Mouse (Mus musculus) MEL-GATA-1-ER (cell line): ENCODE results near the gene Nol4l.
"Not testable (repeated sequence)": the region's sequence is repeated elsewhere in the genome, so short reads cannot be mapped to it uniquely, and the experiment has no call there.

Source experiments
- DNase-seq: peaks from one replicate; pipeline ENCODE4 v3.0.0-alpha.2; 2012; ENCODE audit warnings: low read depth; ENCODE audit errors: extremely low read depth

The Nol4l gene

GRCm38 (mm10) chr2:153512416-153513323 lies 17.1 kb downstream of the Nol4l start:
- DNase-seq = no peak

GRCm38 (mm10) chr2:153511562-153511961 lies 18.2 kb downstream of the Nol4l start:
- no peak for DNase-seq

DNA sequence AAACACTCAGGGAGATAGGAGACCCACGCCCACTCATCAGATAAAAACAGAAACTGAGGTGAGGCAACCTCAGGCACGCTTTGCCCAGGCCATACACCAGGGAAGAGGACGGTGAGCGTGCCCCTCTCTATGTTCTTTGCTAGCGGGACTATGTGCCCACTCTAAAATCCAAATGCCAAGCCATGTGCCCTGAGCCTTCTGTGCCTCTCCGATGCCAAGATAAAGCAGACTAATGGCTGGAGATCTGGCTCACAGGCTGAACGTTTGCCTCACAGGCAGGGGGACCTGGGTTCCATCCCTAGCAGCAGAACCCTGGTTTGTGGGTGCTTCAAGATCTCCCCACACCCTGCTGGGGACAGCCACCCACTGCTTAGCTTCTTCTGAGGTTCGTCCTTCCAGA lies 19.6 kb downstream of the Nol4l start:
- no peak for DNase-seq

DNA sequence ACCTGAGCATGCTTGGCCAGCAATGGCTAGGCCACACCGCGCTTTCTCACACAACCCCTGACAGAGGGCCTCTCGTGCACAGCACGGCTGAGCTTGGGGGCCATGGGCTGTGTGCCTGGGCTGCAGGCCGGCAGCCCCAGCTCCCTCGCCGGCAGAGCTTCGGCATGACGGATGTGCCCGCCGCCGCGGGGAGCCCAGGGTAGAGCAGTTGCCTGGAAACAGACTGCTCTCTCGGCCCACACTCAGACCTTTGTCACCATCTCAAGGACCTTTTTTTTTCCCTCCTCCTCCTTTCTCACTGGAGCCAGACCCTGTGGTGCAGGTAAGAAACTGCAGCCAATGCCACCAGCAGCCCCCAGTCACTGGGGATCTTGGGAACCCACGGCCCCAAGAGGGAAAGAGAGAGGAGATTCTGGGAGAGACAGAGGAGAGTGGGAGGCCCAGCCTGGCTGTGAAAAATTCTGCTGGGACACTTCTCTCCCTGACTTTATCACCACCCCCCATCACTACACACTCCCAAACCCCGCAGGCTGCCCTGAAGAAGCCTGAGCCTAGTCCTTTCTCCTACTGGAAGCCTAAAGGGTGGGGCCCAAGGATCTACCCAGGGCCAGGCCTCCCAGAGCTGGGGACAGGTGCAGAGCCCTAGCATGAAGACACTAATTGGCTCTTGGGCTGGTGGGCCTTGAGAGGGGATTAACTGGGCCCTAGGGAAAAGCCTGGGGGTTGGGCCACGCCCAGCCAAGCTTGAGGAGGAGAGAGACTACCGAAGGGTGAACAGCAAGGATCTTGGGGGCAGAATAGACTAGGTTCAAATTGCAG lies 20.4 kb downstream of the Nol4l start:
- no peak for DNase-seq

GRCm38 (mm10) chr2:153508405-153508804 lies 21.4 kb downstream of the Nol4l start:
- no peak for DNase-seq

- no peak for DNase-seq
These were observed 21.8 kb downstream of the Nol4l start for GRCm38 (mm10) chr2:153507969-153508368.

DNA sequence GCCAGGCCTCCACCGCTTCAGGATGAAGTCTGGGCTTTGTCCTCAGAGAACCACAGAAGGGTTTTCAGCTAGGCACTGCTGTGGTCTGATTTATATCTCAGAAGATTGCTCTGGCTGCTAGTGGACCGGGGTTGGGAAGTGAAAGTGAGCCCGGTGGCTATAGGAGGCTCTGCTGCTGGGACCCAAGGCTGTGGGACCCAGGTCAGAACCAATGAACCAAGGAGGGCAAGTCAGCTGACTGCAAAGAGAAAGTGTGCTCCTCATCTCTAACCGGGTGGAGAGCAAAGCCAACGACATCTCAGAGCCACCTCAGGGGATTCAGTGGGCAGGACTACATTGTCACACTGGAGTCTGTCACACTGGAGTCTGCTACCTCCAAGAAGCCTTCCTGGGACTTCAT lies 23.4 kb downstream of the Nol4l start:
- DNase-seq = no peak

GRCm38 (mm10) chr2:153499154-153499553 lies 30.6 kb downstream of the Nol4l start:
- no peak for DNase-seq

DNA sequence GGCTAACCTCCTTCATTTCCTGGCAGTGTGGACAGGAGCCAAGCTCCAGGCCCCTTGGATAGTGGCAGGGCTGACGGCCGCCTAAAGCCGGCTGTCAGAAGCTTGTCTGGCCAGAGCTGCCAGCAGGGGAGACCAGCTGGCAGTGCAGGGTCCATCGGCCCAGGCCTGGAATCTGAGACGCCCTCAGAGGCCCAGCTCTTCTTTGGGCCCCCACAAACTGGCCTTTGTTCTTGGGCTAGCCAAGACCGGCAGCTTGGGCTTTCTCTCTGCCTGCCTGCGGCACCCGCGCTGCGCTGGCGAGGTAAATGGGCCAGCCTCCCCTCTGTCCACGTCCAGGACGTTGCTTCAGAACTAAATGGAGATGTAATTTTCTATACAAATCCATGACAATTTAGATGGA lies 32.9 kb downstream of the Nol4l start:
- DNase-seq = no peak

DNA sequence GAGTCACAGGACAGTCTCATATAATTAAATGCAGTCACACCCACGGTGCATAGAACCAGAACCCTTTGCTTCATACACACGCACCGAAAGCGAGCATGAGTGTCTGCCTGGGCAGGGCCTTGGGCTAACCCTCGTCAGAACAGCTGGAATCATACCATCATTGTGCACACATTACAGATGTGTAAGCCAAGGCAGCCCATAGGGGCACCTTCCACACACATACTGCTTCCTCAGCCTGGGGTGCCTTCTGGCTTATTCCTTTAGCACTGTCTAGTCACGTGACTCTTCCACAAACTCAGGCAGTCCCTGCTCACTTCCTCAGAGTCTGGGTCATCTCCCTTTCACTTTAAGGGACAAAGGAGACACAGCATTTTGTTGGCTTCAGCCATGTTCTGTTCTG lies 33.5 kb downstream of the Nol4l start:
- no peak for DNase-seq

DNA sequence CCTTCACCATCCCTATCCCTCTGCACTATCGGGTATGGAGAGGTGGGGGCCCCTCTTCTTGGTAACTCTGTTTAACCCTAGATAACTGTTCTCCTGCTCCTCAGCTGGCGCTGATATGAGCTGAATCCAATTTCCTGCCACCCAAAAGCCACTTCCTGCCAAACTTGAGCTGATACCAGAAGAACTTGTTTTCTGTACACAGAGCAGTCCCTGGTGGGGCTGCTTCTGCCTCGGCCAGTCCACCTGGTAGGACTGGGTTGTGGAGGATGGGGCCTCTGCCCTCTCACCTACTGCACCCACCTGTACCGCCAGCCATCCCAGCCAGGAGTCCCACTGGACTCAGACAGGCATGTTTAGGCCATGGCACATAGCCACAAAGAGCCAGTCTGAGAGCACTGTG lies 34.0 kb downstream of the Nol4l start:
- peak; percentile 94 for DNase-seq

- not testable (repeated sequence) for DNase-seq
These were observed 34.4 kb downstream of the Nol4l start for GRCm38 (mm10) chr2:153495391-153495790.

DNA sequence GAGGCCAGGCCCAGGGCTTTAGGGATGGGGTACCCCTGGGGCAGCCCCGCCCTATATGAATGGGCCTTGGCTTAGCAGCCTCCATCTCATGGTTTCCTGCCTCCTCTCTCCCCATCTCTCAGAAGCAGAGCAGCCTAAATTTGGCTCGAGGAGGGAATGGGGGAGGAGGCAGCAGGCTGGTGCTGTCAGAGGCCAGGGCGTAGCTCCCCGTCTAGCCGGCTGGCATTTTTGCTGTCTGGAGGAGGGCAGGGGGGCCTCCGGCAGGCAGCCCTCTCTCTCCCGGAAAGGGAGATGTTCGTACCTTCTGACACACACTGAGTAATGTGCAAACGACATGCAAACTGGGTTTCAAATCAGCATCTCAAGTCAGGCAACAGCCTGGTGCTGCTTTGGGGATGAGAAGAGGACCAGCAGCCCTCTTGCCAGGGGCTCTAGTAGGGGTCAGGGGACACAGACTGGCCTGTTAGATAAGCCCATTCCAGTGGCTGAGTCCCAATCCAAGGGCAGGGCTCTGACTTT lies 35.4 kb downstream of the Nol4l start:
- DNase-seq = no peak

DNA sequence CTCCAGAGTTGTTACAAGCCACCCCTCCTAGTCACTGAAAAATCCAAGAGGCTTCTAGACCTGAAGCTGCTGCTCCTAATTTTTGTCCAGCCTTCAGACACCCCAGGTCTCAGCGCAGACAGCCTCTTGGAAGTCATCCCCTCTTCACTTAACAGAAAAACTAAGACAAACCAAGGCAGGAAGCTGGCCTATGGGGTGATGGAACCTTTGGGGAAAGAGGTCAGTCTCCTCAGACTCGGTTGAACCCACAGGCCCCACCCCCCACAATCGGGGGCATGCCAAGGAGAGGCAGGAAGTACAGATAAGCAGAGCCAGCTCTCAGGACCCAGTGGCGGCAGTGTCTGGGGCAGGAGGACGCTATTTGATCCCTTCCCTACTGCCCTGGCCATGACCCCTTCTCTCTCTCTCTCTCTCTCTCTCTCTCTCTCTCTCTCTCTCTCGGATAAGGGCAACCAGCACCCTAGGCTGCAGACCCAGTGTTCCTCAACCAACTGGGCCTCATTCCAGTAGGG lies 35.9 kb downstream of the Nol4l start:
- DNase-seq = peak; percentile 70

DNA sequence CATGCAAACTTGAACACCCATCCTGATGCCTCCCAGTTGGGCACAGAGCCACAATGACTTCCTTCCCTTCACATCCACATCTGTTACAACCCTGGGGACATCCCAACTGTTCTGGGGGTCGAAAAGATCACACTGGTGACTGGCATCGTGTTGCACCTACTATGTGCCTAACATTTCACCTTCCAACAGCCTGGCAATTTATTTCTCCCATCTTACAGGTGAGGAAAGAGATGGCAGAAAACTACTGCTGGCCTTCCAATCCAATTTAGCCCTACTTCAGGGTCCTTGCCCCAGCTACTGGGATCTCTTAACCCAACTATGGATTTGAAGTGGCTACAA lies 36.4 kb downstream of the Nol4l start:
- peak; percentile 59 for DNase-seq

DNA sequence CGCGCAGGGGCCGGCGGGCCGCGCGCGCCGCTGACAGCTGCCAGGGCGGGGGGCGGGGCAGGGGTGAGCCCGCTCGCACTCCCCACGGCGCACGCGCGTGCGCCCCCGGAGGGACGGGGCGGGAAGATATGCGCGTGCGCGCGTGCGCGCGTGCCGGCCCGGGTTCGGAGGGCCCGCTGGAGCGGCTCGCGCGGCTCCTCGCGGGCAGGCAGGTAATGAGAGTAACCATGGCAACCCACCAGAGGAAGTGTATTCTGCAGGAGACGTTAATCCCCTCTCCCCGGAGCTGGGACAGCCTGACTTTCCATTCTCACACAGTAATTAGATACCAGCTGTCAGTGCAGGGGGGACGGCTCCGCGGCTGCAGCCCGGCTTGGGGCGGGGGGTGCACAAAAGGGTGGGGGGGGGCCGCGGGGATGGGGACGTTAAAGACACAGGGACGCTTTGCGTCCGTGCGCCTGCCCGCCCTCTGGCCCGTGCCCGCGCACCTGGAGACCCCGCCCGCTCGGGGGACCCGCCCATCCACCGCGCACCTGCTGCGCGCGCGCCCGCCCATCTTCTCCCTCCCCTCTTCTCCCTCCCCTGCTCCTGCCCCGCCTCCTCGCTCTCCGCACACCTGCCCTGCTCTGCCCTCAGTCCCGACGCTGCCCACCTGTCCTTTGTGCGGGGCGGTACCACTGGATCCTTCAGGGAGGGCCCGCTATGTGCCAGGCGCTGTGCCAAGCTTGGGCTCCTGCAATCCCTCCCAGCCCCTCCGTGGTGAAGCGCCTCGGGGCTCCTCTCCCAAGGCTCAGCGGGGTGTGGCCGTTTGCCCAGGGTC lies 37.0 kb downstream of the Nol4l start, which contains the start of gene 4930404H24Rik:
Gene 4930404H24Rik, plus strand, starts transcription at position 218 of the 820 bp plus-strand sequence.
- DNase-seq = no peak

DNA sequence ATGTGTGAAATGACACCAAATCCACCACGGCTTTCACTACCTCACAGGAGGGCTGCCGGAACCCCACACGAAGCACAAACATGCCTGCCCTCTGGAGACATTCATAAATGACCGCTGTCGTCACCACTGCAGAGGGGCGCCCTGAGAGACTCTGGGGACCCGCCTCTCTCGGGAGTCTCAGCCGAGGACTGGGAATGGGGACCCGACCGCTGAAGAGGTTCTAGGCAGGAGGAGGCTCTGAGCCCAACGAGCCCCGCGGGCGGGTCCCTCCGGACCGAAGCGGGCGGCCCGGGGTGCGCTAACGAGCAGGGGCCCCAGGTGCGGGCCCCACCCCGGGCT lies 37.6 kb downstream of the Nol4l start:
- DNase-seq = no peak

GRCm38 (mm10) chr2:153491512-153492178 lies 38.1 kb downstream of the Nol4l start:
- no peak for DNase-seq

DNA sequence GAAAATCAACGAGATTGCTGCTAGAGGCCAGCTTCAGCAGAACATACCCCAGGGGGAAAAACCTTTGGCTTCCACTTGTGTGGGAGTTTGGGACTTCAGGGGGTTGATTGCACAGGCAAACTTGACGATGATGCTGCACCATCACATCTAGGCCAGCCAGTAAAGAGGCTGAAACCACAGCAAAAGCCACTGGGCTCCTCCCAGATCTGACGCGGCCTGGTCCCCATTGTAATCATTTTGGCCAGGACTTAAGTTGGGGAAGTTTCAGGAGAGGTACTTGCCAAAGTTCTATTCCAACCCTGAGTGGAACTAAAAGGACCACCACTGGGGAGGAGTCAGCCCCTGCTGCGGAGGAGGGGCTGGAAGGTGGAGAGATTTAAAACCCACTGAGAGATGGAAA lies 38.8 kb downstream of the Nol4l start:
- peak; percentile 79 for DNase-seq

GRCm38 (mm10) chr2:153490116-153490515 lies 39.7 kb downstream of the Nol4l start:
- no peak for DNase-seq

- no peak for DNase-seq
These were observed 45.7 kb downstream of the Nol4l start for GRCm38 (mm10) chr2:153484071-153484470.
